In genomic region chr12:3815386-3815785, GRCm38 (mm10) we compare ENCODE assay signal across 21 mouse cellular contexts. TPM values are rescaled to one million over a fixed set of nuclear protein-coding genes. Genes with fewer than 3 reads are reported as not detected.
A peak's percentile ranks its signal among the peaks of the same experiment; 100 is the strongest.
DNase-seq lines count a peak whose midpoint lies in the region; ATAC-seq and TF ChIP-seq lines count a peak whose summit lies in the region.
"Had no signal": no experiment of that assay in that cellular context is flagged by ENCODE, and none has a peak within 500 bp of the region (broad histone marks: within the 10 kb centered on the region; RNA-seq: fewer than 3 reads in every experiment).

No protein-coding gene starts in this region.

- 23% methylated on average over 6 of the region's 6 CpGs for WGBS in heart, adult 2 months
- 49% methylated on average over 6 of the region's 6 CpGs for WGBS in kidney, embryonic 16.5 days
- WGBS in neural tube, embryonic 15.5 days: 49% methylated on average over 6 of the region's 6 CpGs

- H3K9ac ChIP-seq in heart, adult 2 months (ENCODE audit: low read depth, low read length): no peak overlapping the region
- no peak overlapping the region for H3K9ac ChIP-seq in kidney, embryonic 16.5 days (replicated peaks; ENCODE audit: low read length)
- H3K9ac ChIP-seq in neural tube, embryonic 15.5 days (replicated peaks): no peak overlapping the region
- H3K9ac ChIP-seq: embryonic facial prominence, embryonic 13.5 days; limb, embryonic 12.5 days; liver, embryonic 12.5 days; midbrain, embryonic 12.5 days; stomach, embryonic 15.5 days had no signal

- no peaks in the 10 kb centered on the region for H3K27me3 ChIP-seq in heart, adult 2 months (ENCODE audit: control insufficient read depth, insufficient read depth, low read length)
- no peaks in the 10 kb centered on the region for H3K27me3 ChIP-seq in kidney, embryonic 16.5 days (ENCODE audit: insufficient read depth, low read length)
- H3K27me3 ChIP-seq in neural tube, embryonic 15.5 days (replicated peaks): no peaks in the 10 kb centered on the region
- H3K27me3 ChIP-seq: embryonic facial prominence, embryonic 13.5 days; limb, embryonic 12.5 days; midbrain, embryonic 12.5 days; stomach, embryonic 15.5 days had no signal

- no peak for DNase-seq in heart, adult 2 months
- no peak for DNase-seq in heart, postnatal 25 days (ENCODE audit: low spot score)
- no peak for DNase-seq in kidney, adult 18-20 months
- DNase-seq in neural tube, embryonic 10.5 days (ENCODE audit: extremely low spot score, low spot score): no peak
- no peak for DNase-seq in retina, postnatal 1 day
- DNase-seq: cerebellum, adult 9-10 months; gastrocnemius, postnatal 14 days; kidney, adult 2 months; kidney, postnatal 36 days; layer of hippocampus, adult 9-11 months; lung, adult 2 months; right cerebral cortex, postnatal 25 days had no signal

- no peak for ATAC-seq in kidney, embryonic 16.5 days (ENCODE audit: low FRiP score, low TSS enrichment)
- no peak for ATAC-seq in neural tube, embryonic 15.5 days (ENCODE audit: low FRiP score)
- ATAC-seq: hindbrain, embryonic 16.5 days; liver, embryonic 12.5 days had no signal

- no peak overlapping the region for H3K4me2 ChIP-seq in kidney, embryonic 16.5 days (replicated peaks; ENCODE audit: low read depth, low read length)
- H3K4me2 ChIP-seq in neural tube, embryonic 15.5 days: no peak overlapping the region
- H3K4me2 ChIP-seq: embryonic facial prominence, embryonic 13.5 days; limb, embryonic 12.5 days; liver, embryonic 12.5 days; midbrain, embryonic 12.5 days; stomach, embryonic 15.5 days had no signal

- H3K4me1 ChIP-seq in heart, adult 2 months (ENCODE audit: control insufficient read depth, insufficient read depth, low read length): peaks cover 40% of the 10 kb centered on the region
- peaks cover 69% of the 10 kb centered on the region for H3K4me1 ChIP-seq in kidney, embryonic 16.5 days (ENCODE audit: insufficient read depth, low read length)
- H3K4me1 ChIP-seq in neural tube, embryonic 15.5 days: peaks cover 78% of the 10 kb centered on the region

- H3K27ac ChIP-seq in heart, adult 2 months: peak overlapping the region; percentile 13; the same call in 1 of the 2 replicates
- 0 out of 2 replicates have a peak overlapping the region, but pooled peaks have one; percentile 6 for H3K27ac ChIP-seq in kidney, embryonic 16.5 days (ENCODE audit: low read length)
- H3K27ac ChIP-seq in neural tube, embryonic 15.5 days (replicated peaks): 0 out of 2 replicates have a peak overlapping the region, but pooled peaks have one; percentile 15
- H3K27ac ChIP-seq: embryonic facial prominence, embryonic 13.5 days; limb, embryonic 12.5 days; liver, embryonic 12.5 days; midbrain, embryonic 12.5 days; stomach, embryonic 15.5 days had no signal

- no peak overlapping the region for H3K4me3 ChIP-seq in heart, adult 2 months
- H3K4me3 ChIP-seq in kidney, embryonic 16.5 days (ENCODE audit: low read length): no peak overlapping the region
- H3K4me3 ChIP-seq in neural tube, embryonic 15.5 days (replicated peaks): no peak overlapping the region
- H3K4me3 ChIP-seq: embryonic facial prominence, embryonic 13.5 days; limb, embryonic 12.5 days; liver, embryonic 12.5 days; midbrain, embryonic 12.5 days; myocyte; stomach, embryonic 15.5 days had no signal

- TF ChIP-seq POLR2A in heart, adult 2 months (IDR thresholded peaks at IDR 0.05; ENCODE audit: insufficient read depth, low read depth, low read length): no peak

- no peak for TF ChIP-seq EP300 in heart, adult 2 months (IDR thresholded peaks at IDR 0.05; ENCODE audit: insufficient read depth, low read depth, low read length)

- H3K36me3 ChIP-seq in heart, adult 2 months (ENCODE audit: control insufficient read depth, insufficient read depth, low read length): no peaks in the 10 kb centered on the region
- H3K36me3 ChIP-seq in kidney, embryonic 16.5 days (ENCODE audit: insufficient read depth, low read length): no peaks in the 10 kb centered on the region
- no peaks in the 10 kb centered on the region for H3K36me3 ChIP-seq in neural tube, embryonic 15.5 days
- H3K36me3 ChIP-seq: liver, embryonic 12.5 days; midbrain, embryonic 12.5 days had no signal

- TF ChIP-seq CTCF in heart, adult 2 months (IDR thresholded peaks at IDR 0.05): 0 out of 2 replicates have a peak, but pooled peaks have one; percentile 8

- peaks cover 10% of the 10 kb centered on the region for H3K79me2 ChIP-seq in heart, adult 2 months (replicated peaks; ENCODE audit: control insufficient read depth, insufficient read depth, low read length)

- H3K9me3 ChIP-seq in kidney, embryonic 16.5 days (ENCODE audit: low read length): no peaks in the 10 kb centered on the region
- H3K9me3 ChIP-seq in neural tube, embryonic 15.5 days (replicated peaks): no peaks in the 10 kb centered on the region
- H3K9me3 ChIP-seq: embryonic facial prominence, embryonic 13.5 days; limb, embryonic 12.5 days; liver, embryonic 12.5 days; midbrain, embryonic 12.5 days; stomach, embryonic 15.5 days had no signal

- intact Hi-C loops in heart, adult 2 months (cut with DNase I): no loop called here
- intact Hi-C loops in heart, postnatal 25 days (cut with DNase I): no loop called here

RNA-seq across cellular contexts. Expression of gene Dnmt3a, which starts 9.6 kb away (rescaled TPM):
- 10 to 100 TPM; 50.9 to 56.0 TPM for total RNA-seq in heart, adult 2 months (2021)
- 13.6 and 22.4 TPM in 2 replicates for polyA plus RNA-seq in heart, adult 2 months (2012; rRNA removed)
- 10 to 100 TPM; 85.3 to 95.1 TPM for total RNA-seq in heart, postnatal 25 days (2021)
- 82.9 and 88.1 TPM in 2 replicates for polyA plus RNA-seq in kidney, embryonic 16.5 days (2015; fragmentation: Nextera tagmentation; extraction: Ambion mirVana)
- polyA plus RNA-seq in neural tube, embryonic 15.5 days (2015; fragmentation: Nextera tagmentation; extraction: Ambion mirVana): 116 and 134 TPM in 2 replicates
